Mouse (Mus musculus): ENCODE data around the gene 2210010C04Rik.
"Not testable (repeated sequence)": the region's sequence is repeated elsewhere in the genome, so short reads cannot be mapped to it uniquely, and the experiment has no call there.

The 2210010C04Rik gene

DNA sequence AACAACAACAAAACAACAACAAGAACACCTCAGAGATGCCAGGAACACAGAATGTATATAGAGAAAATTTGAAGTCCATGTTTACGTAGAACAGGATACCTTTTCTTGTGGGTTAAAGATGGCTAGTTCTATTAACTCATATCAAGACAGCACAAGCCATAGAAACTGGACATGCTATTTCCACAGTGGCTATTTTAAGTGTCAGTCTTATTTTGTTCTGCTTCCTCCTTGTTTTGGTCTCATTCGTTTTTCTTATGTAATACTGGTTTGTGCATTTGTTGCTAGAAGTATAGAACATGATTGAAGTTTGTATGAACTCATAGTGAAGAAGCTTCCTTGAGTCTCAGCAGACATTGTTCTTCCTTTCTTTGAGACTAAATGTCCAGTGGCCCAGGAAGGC is 16.2 kb downstream of the 2210010C04Rik start:
- DNase-seq (ENCODE audit: low spot score) = no peak

- no peak for DNase-seq (ENCODE audit: low spot score)
These were observed 16.7 kb downstream of the 2210010C04Rik start for GRCm38 (mm10) chr6:41018629-41019028.

GRCm38 (mm10) chr6:41015065-41015464 is 20.2 kb downstream of the 2210010C04Rik start:
- DNase-seq (ENCODE audit: low spot score) = no peak

DNA sequence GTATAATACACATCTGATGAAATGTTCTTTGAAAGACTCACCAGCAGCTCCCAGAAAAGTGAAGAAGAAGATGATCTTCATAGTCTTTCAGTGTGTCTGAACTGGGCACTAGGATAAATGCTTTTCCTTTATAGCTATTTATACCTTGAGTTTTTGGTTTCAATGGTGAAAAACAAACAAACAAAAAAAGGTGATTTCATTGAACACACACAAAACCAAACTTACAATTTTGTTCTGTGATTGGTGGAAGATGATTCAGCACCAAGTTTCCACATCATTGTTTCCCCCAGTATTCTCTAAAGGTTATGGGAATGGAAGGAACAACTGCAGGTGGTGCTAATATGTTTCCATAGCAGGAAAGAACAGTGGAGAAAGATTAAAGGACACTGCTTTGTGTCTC is 35.9 kb downstream of the 2210010C04Rik start, which contains the start of gene Gm2663:
Gm2663 (minus strand) TSS at position 101 of the 400 bp plus-strand sequence.
- DNase-seq (ENCODE audit: low spot score) = not testable (repeated sequence)

All from MN1 (cell line).